Mouse (Mus musculus) cortical plate, adult 2 months (tissue): ENCODE data around the gene Mrnip.

Experiments used
- CTCF ChIP-seq: fragments of 200-500 bp; IDR thresholded peaks from 2 replicates; pipeline ENCODE4 v1.5.1; 2011; ENCODE audit warnings: mild to moderate bottlenecking, control low read depth, low read length; ENCODE audit not compliant: insufficient read depth; ENCODE audit errors: extremely low read depth
- POLR2A ChIP-seq: fragments of 200-500 bp; IDR thresholded peaks from 2 replicates; pipeline ENCODE4 v1.6.1; 2011; ENCODE audit warnings: mild to moderate bottlenecking, low read length, control low read depth; ENCODE audit not compliant: insufficient read depth; ENCODE audit errors: extremely low read depth

- TF ChIP-seq POLR2A (no peak), CTCF (no peak)
Measured at GRCm38 (mm10) chr11:50168352-50168751, 5.9 kb upstream of the Mrnip start.
